Mouse (Mus musculus) heart, adult 2 months (tissue): ENCODE data around the gene Pced1a.

Experiments
- CTCF ChIP-seq: fragments of 200-600 bp; IDR thresholded peaks from 2 replicates; pipeline ENCODE4 v1.8.1; 2022; ENCODE audit warnings: antibody characterized with exemption, mild to moderate bottlenecking, moderate library complexity
- POLR2A ChIP-seq: fragments of 200-500 bp; IDR thresholded peaks from 2 replicates; pipeline ENCODE4 v1.6.1; 2011; ENCODE audit warnings: mild to moderate bottlenecking, low read depth, low read length, control low read depth; ENCODE audit not compliant: insufficient read depth

DNA sequence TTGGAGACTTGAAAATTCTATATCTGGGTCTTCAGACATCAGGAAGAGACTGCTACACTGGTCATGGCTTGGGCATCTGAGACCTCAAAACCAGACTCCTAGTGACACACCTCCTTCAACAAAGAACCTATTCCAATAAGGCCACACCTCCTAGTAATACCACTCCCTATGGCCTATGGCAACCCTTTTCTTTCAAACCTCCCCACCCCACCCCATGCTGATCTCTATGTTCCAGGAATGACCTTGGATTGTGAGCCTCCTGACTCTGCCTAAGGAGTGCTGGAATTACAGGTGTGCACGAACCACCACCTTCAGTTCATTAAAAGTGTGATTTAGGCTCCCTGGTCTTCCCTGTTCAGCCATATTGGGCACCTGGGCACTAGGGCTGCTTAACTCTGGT, 24.5 kb downstream of the Pced1a start:
- no peak for TF ChIP-seq CTCF
- no peak for TF ChIP-seq POLR2A
